Mouse (Mus musculus) hindbrain, embryonic 11.5 days (tissue): ENCODE results near the gene Fermt3. TPM values are rescaled to one million over a fixed set of nuclear protein-coding genes. Genes with fewer than 3 reads are reported as not detected.

ENCODE experiments used
- ATAC-seq: fragments of 200-750 bp; cut with Nextera tagmentation; 2 replicates; pipeline ENCODE4 v1.8.0; 2017; ENCODE audit warnings: mild to moderate bottlenecking, moderate TSS enrichment, moderate library complexity; ENCODE audit not compliant: low FRiP score
- DNase-seq: peaks from one replicate; pipeline ENCODE4 v3.0.0-alpha.2; 2015; ENCODE audit warnings: low spot score
- H3K27ac ChIP-seq: fragments of 300-500 bp; sonication (generic); 2 replicates; pipeline ENCODE4 v1.5.1; 2014; ENCODE audit warnings: mild to moderate bottlenecking, low read depth, low read length
- H3K27me3 ChIP-seq: fragments of 300-500 bp; sonication (generic); 2 replicates; pipeline ENCODE4 v1.6.1; 2014; ENCODE audit warnings: mild to moderate bottlenecking, low read length, moderate library complexity, mixed read lengths; ENCODE audit not compliant: control insufficient read depth, insufficient read depth
- H3K36me3 ChIP-seq: fragments of 300-500 bp; sonication (generic); 2 replicates; pipeline ENCODE4 v1.6.1; 2014; ENCODE audit warnings: mild to moderate bottlenecking, low read length, moderate library complexity, mixed read lengths; ENCODE audit not compliant: control insufficient read depth, insufficient read depth
- H3K4me1 ChIP-seq: fragments of 300-500 bp; sonication (generic); replicated peaks from 2 replicates; pipeline ENCODE4 v1.6.1; 2014; ENCODE audit warnings: low read length, mixed read lengths; ENCODE audit not compliant: control insufficient read depth, insufficient read depth
- H3K4me2 ChIP-seq: fragments of 300-500 bp; sonication (generic); replicated peaks from 2 replicates; pipeline ENCODE4 v1.6.1; 2014; ENCODE audit warnings: mild to moderate bottlenecking, low read depth, low read length
- H3K4me3 ChIP-seq: fragments of 300-500 bp; sonication (generic); 2 replicates; pipeline ENCODE4 v1.5.1; 2014; ENCODE audit warnings: low read depth, low read length
- H3K9ac ChIP-seq: fragments of 300-500 bp; sonication (generic); 2 replicates; pipeline ENCODE4 v1.6.1; 2014; ENCODE audit warnings: low read depth, low read length
- H3K9me3 ChIP-seq: fragments of 300-500 bp; sonication (generic); 2 replicates; pipeline ENCODE4 v1.6.1; 2016; ENCODE audit warnings: low read length; ENCODE audit not compliant: control insufficient read depth
- WGBS: fragments of 180-500 bp; shearing (Covaris S2); extraction: QIAGEN DNeasy Blood & Tissue Kit; methylation state at CpG from one replicate; pipeline ENCODE4 v1.1.7; 2014; 5-methylcytosine and 5-hydroxymethylcytosine counted together
- polyA plus RNA-seq: library from polyadenylated mRNA; unstranded; fragments of >200 nt; fragmentation: Nextera tagmentation; extraction: Ambion mirVana; gene quantifications from 2 replicates; pipeline ENCODE4 v1.2.1, GENCODE M21; 2014

The Fermt3 gene
- polyA plus RNA-seq = 7.3 and 7.6 TPM in 2 replicates

DNA sequence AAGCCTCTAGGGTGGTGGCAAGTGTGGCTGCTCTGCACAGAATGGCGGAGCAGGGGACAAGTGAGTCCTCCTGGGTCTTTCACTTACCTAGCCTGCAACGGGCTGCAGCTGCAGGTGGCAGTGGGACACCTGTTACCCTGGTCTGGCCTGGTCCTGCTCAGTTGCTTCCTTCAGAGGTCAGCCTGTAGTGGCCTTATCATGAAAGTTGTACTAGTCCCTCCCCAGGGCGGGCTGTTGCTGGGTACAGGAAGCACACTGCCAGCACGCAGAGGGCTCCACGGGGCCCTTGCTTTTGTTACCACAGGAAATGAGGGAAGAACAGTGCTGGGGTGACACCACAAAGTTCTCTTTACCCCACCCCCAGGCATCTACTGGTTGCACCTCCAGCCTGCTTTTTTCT is at the start of gene Fermt3:
Fermt3 (minus strand) TSS at position 279 of the 400 bp plus-strand sequence.
- WGBS = 87% methylated on average over 5 of the region's 5 CpGs
- H3K9me3 ChIP-seq = no peaks in the 10 kb centered on the region
- DNase-seq = no peak
- no peak within 1 kb of the TSS for H3K9ac ChIP-seq
- H3K4me2 ChIP-seq = no peak within 1 kb of the TSS
- no peak within 1 kb of the TSS for H3K4me3 ChIP-seq
- H3K27ac ChIP-seq = no peak within 1 kb of the TSS
- H3K36me3 ChIP-seq = peaks cover 16% of the 10 kb centered on the region; the same call in 1 of the 2 replicates
- H3K27me3 ChIP-seq = no peaks in the 10 kb centered on the region
- no peaks in the 10 kb centered on the region for H3K4me1 ChIP-seq
- no peak for ATAC-seq

GRCm38 (mm10) chr19:7068136-7068535 is 48.9 kb upstream of the Fermt3 start:
- 5% methylated on average over 14 of the region's 14 CpGs for WGBS
- H3K4me1 ChIP-seq = peaks cover 44% of the 10 kb centered on the region

GRCm38 (mm10) chr19:7067344-7068050 is 48.2 kb upstream of the Fermt3 start:
- no peak for ATAC-seq
- Histone ChIP-seq H3K4me2 (no peak overlapping the region), H3K9me3 (no peaks in the 10 kb centered on the region), H3K27ac (no peak overlapping the region), H3K36me3 (no peaks in the 10 kb centered on the region; the same call in 1 of the 2 replicates), H3K4me3 (no peak overlapping the region), H3K4me1 (peaks cover 44% of the 10 kb centered on the region), H3K9ac (0 out of 2 replicates have a peak overlapping the region, but pooled peaks have one; percentile 23), H3K27me3 (peaks cover 5% of the 10 kb centered on the region)
- 56% methylated on average over 20 of the region's 20 CpGs for WGBS
- DNase-seq = no peak

More at GRCm38 (mm10) chr19:7068136-7068535, 48.9 kb upstream of the Fermt3 start:
- Histone ChIP-seq H3K36me3 (no peaks in the 10 kb centered on the region; the same call in 1 of the 2 replicates), H3K27ac (no peak overlapping the region), H3K9ac (no peak overlapping the region), H3K4me2 (no peak overlapping the region), H3K4me3 (no peak overlapping the region), H3K27me3 (peaks cover 9% of the 10 kb centered on the region), H3K9me3 (no peaks in the 10 kb centered on the region)
- peak; percentile 44 for ATAC-seq
- DNase-seq = peak; percentile 92

DNA sequence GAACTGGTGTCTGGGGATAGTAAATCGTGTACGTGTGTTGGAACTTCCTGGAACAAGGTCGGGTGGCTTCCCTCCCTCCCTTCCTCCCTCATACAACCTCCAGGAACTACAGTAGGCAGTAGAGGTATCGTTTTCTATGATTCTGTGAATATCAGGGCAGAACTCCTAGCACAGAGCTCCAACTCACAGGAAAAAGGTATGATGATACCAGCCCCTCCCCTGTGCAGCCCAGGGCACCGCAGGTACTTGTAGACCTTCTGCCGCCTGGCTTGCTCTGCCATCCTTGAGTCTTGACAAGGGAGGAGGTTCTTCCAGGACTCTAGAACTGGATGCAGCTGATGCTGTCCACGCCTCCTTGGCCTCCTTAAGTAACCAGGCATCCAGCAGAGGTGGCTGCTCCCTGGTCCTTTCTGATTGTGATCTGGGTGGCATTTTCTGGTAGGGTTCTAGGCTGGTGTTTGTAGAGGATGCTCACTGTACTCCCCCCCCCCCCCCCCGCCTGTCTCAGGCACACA is 47.6 kb upstream of the Fermt3 start:
- no peak for ATAC-seq
- Histone ChIP-seq H3K36me3 (no peaks in the 10 kb centered on the region; the same call in 1 of the 2 replicates), H3K9ac (no peak overlapping the region), H3K9me3 (no peaks in the 10 kb centered on the region), H3K4me2 (no peak overlapping the region), H3K4me1 (peaks cover 44% of the 10 kb centered on the region), H3K27ac (no peak overlapping the region), H3K27me3 (peaks cover 2% of the 10 kb centered on the region; the same call in 1 of the 2 replicates), H3K4me3 (no peak overlapping the region)
- no peak for DNase-seq
- 34% methylated on average over 8 of the region's 8 CpGs for WGBS

GRCm38 (mm10) chr19:7066034-7066827 is 47.0 kb upstream of the Fermt3 start:
- H3K4me3 ChIP-seq = no peak overlapping the region
- WGBS = 41% methylated on average over 15 of the region's 15 CpGs
- H3K27me3 ChIP-seq = peaks cover 2% of the 10 kb centered on the region; the same call in 1 of the 2 replicates
- H3K4me2 ChIP-seq = no peak overlapping the region; the same call in 1 of the 2 replicates
- 0 out of 2 replicates have a peak overlapping the region, but pooled peaks have one; percentile 13 for H3K27ac ChIP-seq
- no peak for ATAC-seq
- H3K9ac ChIP-seq = peak overlapping the region; percentile 25
- H3K9me3 ChIP-seq = no peaks in the 10 kb centered on the region
- H3K4me1 ChIP-seq = peaks cover 44% of the 10 kb centered on the region
- DNase-seq = peak; percentile 70
- H3K36me3 ChIP-seq = no peaks in the 10 kb centered on the region; the same call in 1 of the 2 replicates

DNA sequence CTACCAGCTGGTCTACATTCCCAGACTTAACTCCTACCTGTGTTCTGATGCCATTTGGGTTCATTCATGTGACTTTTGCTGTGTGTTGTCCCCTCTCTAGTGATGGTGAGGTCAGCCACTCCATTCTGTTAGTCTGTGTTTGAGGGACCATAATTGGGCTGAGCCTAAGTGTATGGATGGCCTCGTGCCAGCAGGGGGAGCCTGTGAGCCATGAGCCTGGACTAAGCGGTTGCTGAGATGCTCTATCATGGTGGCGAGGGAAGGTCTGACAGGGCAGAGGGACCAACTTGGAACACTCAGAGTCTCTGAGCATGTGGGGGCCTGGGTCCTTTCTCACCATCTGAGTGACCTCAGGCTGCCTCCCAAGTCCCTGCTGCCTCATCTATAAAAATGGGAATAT is 45.3 kb upstream of the Fermt3 start:
- peaks cover 34% of the 10 kb centered on the region for H3K4me1 ChIP-seq
- no peak overlapping the region for H3K4me2 ChIP-seq
- DNase-seq (peak; percentile 96), ATAC-seq (peak; percentile 41; the same call in 1 of the 2 replicates)
- no peaks in the 10 kb centered on the region for H3K9me3 ChIP-seq
- no peaks in the 10 kb centered on the region; the same call in 1 of the 2 replicates for H3K36me3 ChIP-seq
- peaks cover 2% of the 10 kb centered on the region; the same call in 1 of the 2 replicates for H3K27me3 ChIP-seq
- H3K9ac ChIP-seq = no peak overlapping the region
- H3K27ac ChIP-seq = no peak overlapping the region
- H3K4me3 ChIP-seq = no peak overlapping the region
- 2% methylated on average over 3 of the region's 3 CpGs for WGBS

GRCm38 (mm10) chr19:7062916-7063315 is 43.6 kb upstream of the Fermt3 start:
- no peak for DNase-seq
- Histone ChIP-seq H3K9me3 (no peaks in the 10 kb centered on the region), H3K4me2 (no peak overlapping the region), H3K27me3 (peaks cover 5% of the 10 kb centered on the region), H3K36me3 (no peaks in the 10 kb centered on the region; the same call in 1 of the 2 replicates), H3K27ac (no peak overlapping the region), H3K4me1 (peaks cover 20% of the 10 kb centered on the region), H3K4me3 (no peak overlapping the region), H3K9ac (no peak overlapping the region)
- no peak for ATAC-seq
- 93% methylated on average over 8 of the region's 8 CpGs for WGBS

GRCm38 (mm10) chr19:7062110-7062509 is 42.8 kb upstream of the Fermt3 start:
- DNase-seq (no peak), ATAC-seq (no peak)
- no peaks in the 10 kb centered on the region for H3K9me3 ChIP-seq
- no peak overlapping the region for H3K4me3 ChIP-seq
- H3K4me2 ChIP-seq = no peak overlapping the region
- no peak overlapping the region for H3K27ac ChIP-seq
- no peak overlapping the region for H3K9ac ChIP-seq
- H3K36me3 ChIP-seq = no peaks in the 10 kb centered on the region; the same call in 1 of the 2 replicates
- peaks cover 8% of the 10 kb centered on the region for H3K27me3 ChIP-seq
- 92% methylated on average over 5 of the region's 5 CpGs for WGBS
- H3K4me1 ChIP-seq = peaks cover 17% of the 10 kb centered on the region
